Mouse (Mus musculus) embryonic facial prominence, embryonic 11.5 days (tissue): Measurements from ENCODE around the gene N4bp1. TPM values are rescaled to one million over a fixed set of nuclear protein-coding genes. Genes with fewer than 3 reads are reported as not detected.
A peak's percentile ranks its signal among the peaks of the same experiment; 100 is the strongest.

ENCODE experiments used
- ATAC-seq: fragments of 200-750 bp; cut with Nextera tagmentation; replicated peaks from 2 replicates; pipeline ENCODE4 v1.8.0; 2017; ENCODE audit warnings: low read depth; ENCODE audit not compliant: insufficient number of reproducible peaks, low FRiP score, low TSS enrichment
- DNase-seq: peaks from one replicate; pipeline ENCODE4 v3.0.0-alpha.2; 2015; ENCODE audit warnings: low spot score
- H3K27ac ChIP-seq: fragments of 300-500 bp; sonication (generic); replicated peaks from 2 replicates; pipeline ENCODE4 v1.5.1; 2014; ENCODE audit warnings: mild to moderate bottlenecking, low read depth, low read length, control low read depth
- H3K27me3 ChIP-seq: fragments of 300-500 bp; sonication (generic); 2 replicates; pipeline ENCODE4 v1.6.1; 2014; ENCODE audit warnings: mild to moderate bottlenecking, low read length, moderate library complexity, mixed read lengths; ENCODE audit not compliant: control insufficient read depth, insufficient read depth
- H3K36me3 ChIP-seq: fragments of 300-500 bp; sonication (generic); replicated peaks from 2 replicates; pipeline ENCODE4 v1.6.1; 2014; ENCODE audit warnings: low read depth, mild to moderate bottlenecking, low read length, moderate library complexity, mixed read lengths; ENCODE audit not compliant: control insufficient read depth, insufficient read depth
- H3K4me1 ChIP-seq: fragments of 300-500 bp; sonication (generic); 2 replicates; pipeline ENCODE4 v1.6.1; 2014; ENCODE audit warnings: low read length, mixed read lengths; ENCODE audit not compliant: control insufficient read depth, insufficient read depth
- H3K4me2 ChIP-seq: fragments of 300-500 bp; sonication (generic); 2 replicates; pipeline ENCODE4 v1.6.1; 2014; ENCODE audit warnings: low read depth, mild to moderate bottlenecking, control low read depth, low read length, moderate library complexity
- H3K4me3 ChIP-seq: fragments of 300-500 bp; sonication (generic); 2 replicates; pipeline ENCODE4 v1.5.1; 2014; ENCODE audit warnings: low read depth, low read length, control low read depth
- H3K9ac ChIP-seq: fragments of 300-500 bp; sonication (generic); replicated peaks from 2 replicates; pipeline ENCODE4 v1.6.1; 2014; ENCODE audit warnings: mild to moderate bottlenecking, control low read depth, low read length
- H3K9me3 ChIP-seq: fragments of 300-500 bp; sonication (generic); replicated peaks from 2 replicates; pipeline ENCODE4 v1.6.1; 2016; ENCODE audit warnings: mild to moderate bottlenecking, low read length, inconsistent platforms, mixed read lengths; ENCODE audit not compliant: control insufficient read depth
- WGBS: fragments of 180-500 bp; shearing (Covaris S2); extraction: QIAGEN DNeasy Blood & Tissue Kit; methylation state at CpG from one replicate; pipeline ENCODE4 v1.1.7; 2014; 5-methylcytosine and 5-hydroxymethylcytosine counted together
- polyA plus RNA-seq: library from polyadenylated mRNA; unstranded; fragments of >200 nt; fragmentation: Nextera tagmentation; extraction: Ambion mirVana; gene quantifications from 2 replicates; pipeline ENCODE4 v1.2.1, GENCODE M21; 2014

Gene N4bp1
- polyA plus RNA-seq, 1 experiment from 2014 or later, result 11.2 TPM

- WGBS, result 94% methylated on average over 6 of the region's 6 CpGs
- peaks cover 3% of the 10 kb centered on the region; the same call in 1 of the 2 replicates for H3K36me3 ChIP-seq
These were observed 46.2 kb downstream of the N4bp1 start for GRCm38 (mm10) chr8:86838707-86839438.

GRCm38 (mm10) chr8:86837234-86837633, 47.8 kb downstream of the N4bp1 start:
- peaks cover 3% of the 10 kb centered on the region; the same call in 1 of the 2 replicates for H3K36me3 ChIP-seq
- H3K9ac ChIP-seq, result no peak overlapping the region
- H3K9me3 ChIP-seq, result no peaks in the 10 kb centered on the region
- H3K27me3 ChIP-seq, result no peaks in the 10 kb centered on the region
- no peak overlapping the region for H3K4me2 ChIP-seq
- H3K4me3 ChIP-seq, result no peak overlapping the region
- no peaks in the 10 kb centered on the region for H3K4me1 ChIP-seq
- ATAC-seq (no peak), DNase-seq (no peak)
- no peak overlapping the region for H3K27ac ChIP-seq
- 83% methylated on average over 2 of the region's 2 CpGs for WGBS

More at GRCm38 (mm10) chr8:86838707-86839438, 46.2 kb downstream of the N4bp1 start:
- no peak overlapping the region for H3K9ac ChIP-seq
- DNase-seq (no peak), ATAC-seq (no peak)
- no peaks in the 10 kb centered on the region for H3K9me3 ChIP-seq
- no peaks in the 10 kb centered on the region for H3K27me3 ChIP-seq
- H3K4me2 ChIP-seq, result no peak overlapping the region
- no peak overlapping the region for H3K27ac ChIP-seq
- H3K4me3 ChIP-seq, result no peak overlapping the region
- H3K4me1 ChIP-seq, result no peaks in the 10 kb centered on the region

- Histone ChIP-seq H3K27me3 (no peaks in the 10 kb centered on the region), H3K27ac (no peak overlapping the region), H3K9me3 (no peaks in the 10 kb centered on the region), H3K36me3 (no peaks in the 10 kb centered on the region; the same call in 1 of the 2 replicates), H3K4me1 (no peaks in the 10 kb centered on the region), H3K4me3 (no peak overlapping the region), H3K9ac (no peak overlapping the region), H3K4me2 (no peak overlapping the region)
- DNase-seq (no peak), ATAC-seq (no peak)
These were observed 49.2 kb downstream of the N4bp1 start for GRCm38 (mm10) chr8:86835881-86836280.

- Histone ChIP-seq H3K27me3 (no peaks in the 10 kb centered on the region), H3K27ac (no peak overlapping the region), H3K9me3 (no peaks in the 10 kb centered on the region), H3K4me2 (no peak overlapping the region), H3K9ac (no peak overlapping the region), H3K36me3 (no peaks in the 10 kb centered on the region), H3K4me1 (no peaks in the 10 kb centered on the region), H3K4me3 (no peak overlapping the region)
- WGBS, result 82% methylated on average over 8 of the region's 8 CpGs
- ATAC-seq (peak; percentile 29; the same call in 1 of the 2 replicates), DNase-seq (no peak)
These were observed 50.4 kb downstream of the N4bp1 start for GRCm38 (mm10) chr8:86834496-86835260.

GRCm38 (mm10) chr8:86833937-86834336, 51.1 kb downstream of the N4bp1 start:
- H3K4me3 ChIP-seq, result no peak overlapping the region
- no peak for ATAC-seq

GRCm38 (mm10) chr8:86828925-86829324, 56.1 kb downstream of the N4bp1 start:
- Histone ChIP-seq H3K36me3 (no peaks in the 10 kb centered on the region), H3K4me1 (no peaks in the 10 kb centered on the region), H3K27ac (no peak overlapping the region), H3K4me2 (no peak overlapping the region), H3K27me3 (no peaks in the 10 kb centered on the region), H3K9me3 (no peaks in the 10 kb centered on the region), H3K9ac (no peak overlapping the region), H3K4me3 (no peak overlapping the region)
- no peak for ATAC-seq
- no peak for DNase-seq
- 50% methylated on average over 2 of the region's 2 CpGs for WGBS

More at GRCm38 (mm10) chr8:86833937-86834336, 51.1 kb downstream of the N4bp1 start:
- Histone ChIP-seq H3K9ac (no peak overlapping the region), H3K27me3 (no peaks in the 10 kb centered on the region), H3K9me3 (no peaks in the 10 kb centered on the region), H3K27ac (no peak overlapping the region), H3K4me2 (no peak overlapping the region), H3K36me3 (no peaks in the 10 kb centered on the region), H3K4me1 (no peaks in the 10 kb centered on the region)
- no peak for DNase-seq
- 92% methylated on average over 1 of the region's 1 CpGs for WGBS

GRCm38 (mm10) chr8:86827199-86827598, 57.9 kb downstream of the N4bp1 start:
- H3K9ac ChIP-seq, result no peak overlapping the region
- no peak for ATAC-seq
- H3K4me1 ChIP-seq, result no peaks in the 10 kb centered on the region
- DNase-seq, result no peak
- H3K27ac ChIP-seq, result no peak overlapping the region
- WGBS, result 88% methylated on average over 5 of the region's 5 CpGs
- no peak overlapping the region for H3K4me3 ChIP-seq
- H3K27me3 ChIP-seq, result no peaks in the 10 kb centered on the region
- no peaks in the 10 kb centered on the region for H3K9me3 ChIP-seq
- H3K4me2 ChIP-seq, result no peak overlapping the region
- no peaks in the 10 kb centered on the region for H3K36me3 ChIP-seq

GRCm38 (mm10) chr8:86826538-86826937, 58.5 kb downstream of the N4bp1 start:
- ATAC-seq (no peak), DNase-seq (no peak)
- Histone ChIP-seq H3K4me3 (no peak overlapping the region), H3K4me2 (no peak overlapping the region), H3K27me3 (no peaks in the 10 kb centered on the region), H3K27ac (no peak overlapping the region), H3K9ac (no peak overlapping the region), H3K4me1 (no peaks in the 10 kb centered on the region), H3K36me3 (no peaks in the 10 kb centered on the region), H3K9me3 (no peaks in the 10 kb centered on the region)
